Comparison of ENCODE assay signal across 8 mouse cellular contexts in genomic region chr16:59471637-59472278, GRCm38 (mm10). TPM values are rescaled to one million over a fixed set of nuclear protein-coding genes. Genes with fewer than 3 reads are reported as not detected.
DNase-seq lines count a peak whose midpoint lies in the region; ATAC-seq and TF ChIP-seq lines count a peak whose summit lies in the region.

Gene Riox2, plus strand, starts transcription at chr16:59471775.

- TF ChIP-seq POLR2A in thymus, adult 2 months (IDR thresholded peaks at IDR 0.05; ENCODE audit: control insufficient read depth, extremely low read depth, insufficient read depth, low read length, poor library complexity) = peak; percentile 39; the same call in 1 of the 2 replicates

- no peaks in the 10 kb centered on the region for H3K27me3 ChIP-seq in hindbrain, embryonic 10.5 days (ENCODE audit: insufficient read depth, poor library complexity, severe bottlenecking)
- H3K27me3 ChIP-seq in lung, embryonic 16.5 days (ENCODE audit: control insufficient read depth, insufficient read depth, low read depth, low read length) = no peaks in the 10 kb centered on the region
- H3K27me3 ChIP-seq in thymus, adult 2 months (ENCODE audit: control insufficient read depth, insufficient read depth, low read length) = no peaks in the 10 kb centered on the region

- H3K4me2 ChIP-seq in lung, embryonic 16.5 days (ENCODE audit: low read depth, low read length) = peak within 1 kb of the TSS; percentile 69

- TF ChIP-seq CTCF in thymus, adult 2 months (IDR thresholded peaks at IDR 0.05; ENCODE audit: borderline replicate concordance, control insufficient read depth, extremely low read depth, insufficient read depth, low read length, poor library complexity) = peak; percentile 45; the same call in 1 of the 2 replicates

- H3K9ac ChIP-seq in lung, embryonic 16.5 days (ENCODE audit: low read length) = peak within 1 kb of the TSS; percentile 79

- H3K9me3 ChIP-seq in hindbrain, embryonic 10.5 days = no peaks in the 10 kb centered on the region
- no peaks in the 10 kb centered on the region for H3K9me3 ChIP-seq in lung, embryonic 16.5 days (ENCODE audit: control insufficient read depth, low read length)

- H3K27ac ChIP-seq in hindbrain, embryonic 10.5 days = peak within 1 kb of the TSS; percentile 91
- peak within 1 kb of the TSS; percentile 25; the same call in 1 of the 2 replicates for H3K27ac ChIP-seq in lung, embryonic 16.5 days (ENCODE audit: low read length)
- H3K27ac ChIP-seq in thymus, adult 2 months (ENCODE audit: control insufficient read depth, insufficient read depth, low read length) = no peak within 1 kb of the TSS

- peak; percentile 94 for ATAC-seq in frontal cortex, adult (ENCODE audit: low TSS enrichment)
- ATAC-seq in lung, embryonic 16.5 days (ENCODE audit: low read depth) = peak; percentile 95

- WGBS in hindbrain, embryonic 10.5 days = 2% methylated on average over 56 of the region's 56 CpGs
- 1% methylated on average over 47 of the region's 56 CpGs for WGBS in lung, embryonic 16.5 days
- 1% methylated on average over 56 of the region's 56 CpGs for WGBS in thymus, adult 2 months

- peaks cover 10% of the 10 kb centered on the region for H3K4me1 ChIP-seq in hindbrain, embryonic 10.5 days (replicated peaks)
- peaks cover 8% of the 10 kb centered on the region; the same call in 1 of the 2 replicates for H3K4me1 ChIP-seq in lung, embryonic 16.5 days (replicated peaks; ENCODE audit: control insufficient read depth, insufficient read depth, low read length)
- H3K4me1 ChIP-seq in thymus, adult 2 months (replicated peaks; ENCODE audit: control insufficient read depth, insufficient read depth, low read length) = no peaks in the 10 kb centered on the region

- DNase-seq in MN1 (ENCODE audit: low spot score) = peak; percentile 83
- DNase-seq in cerebellum, adult 9-10 months = peak; percentile 57
- DNase-seq in hindbrain, embryonic 10.5 days (ENCODE audit: low spot score) = peak; percentile 86
- peak; percentile 67 for DNase-seq in layer of hippocampus, adult 9-11 months
- DNase-seq in ovary, adult 18-20 months (ENCODE audit: low spot score) = peak; percentile 38
- peak; percentile 84 for DNase-seq in thymus, adult 2 months

- H3K4me3 ChIP-seq in hindbrain, embryonic 10.5 days = peak within 1 kb of the TSS; percentile 68
- peak within 1 kb of the TSS; percentile 73 for H3K4me3 ChIP-seq in lung, embryonic 16.5 days (ENCODE audit: low read length)
- H3K4me3 ChIP-seq in thymus, adult 2 months (ENCODE audit: control insufficient read depth, insufficient read depth, low read length) = peak within 1 kb of the TSS; percentile 77

- H3K36me3 ChIP-seq in hindbrain, embryonic 10.5 days = peaks cover 15% of the 10 kb centered on the region; the same call in 1 of the 2 replicates
- H3K36me3 ChIP-seq in lung, embryonic 16.5 days (ENCODE audit: control insufficient read depth, insufficient read depth, low read length) = 0 out of 2 replicates have a peak, but pooled peaks cover 2% of the 10 kb centered on the region
- H3K36me3 ChIP-seq in thymus, adult 2 months (ENCODE audit: control insufficient read depth, insufficient read depth, low read length) = peaks cover 6% of the 10 kb centered on the region

RNA-seq across cellular contexts. Expression of gene Riox2, which starts in this region (rescaled TPM):
- polyA plus RNA-seq in hindbrain, embryonic 10.5 days (2016; fragmentation: Nextera tagmentation; extraction: Ambion mirVana) = 24.9 and 33.9 TPM in 2 replicates
- 24.9 and 26.6 TPM in 2 replicates for polyA plus RNA-seq in lung, embryonic 16.5 days (2015; fragmentation: Nextera tagmentation; extraction: Ambion mirVana)
- 8.3 and 8.9 TPM in 2 replicates for polyA plus RNA-seq in thymus, adult 2 months (2012; rRNA removed)
